Mouse (Mus musculus): ENCODE measurements around the gene Mkrn2os. TPM values are rescaled to one million over a fixed set of nuclear protein-coding genes. Genes with fewer than 3 reads are reported as not detected.

Gene Mkrn2os
- polyA plus RNA-seq, 1 experiment from 2014 or later: 27.4 TPM

DNA sequence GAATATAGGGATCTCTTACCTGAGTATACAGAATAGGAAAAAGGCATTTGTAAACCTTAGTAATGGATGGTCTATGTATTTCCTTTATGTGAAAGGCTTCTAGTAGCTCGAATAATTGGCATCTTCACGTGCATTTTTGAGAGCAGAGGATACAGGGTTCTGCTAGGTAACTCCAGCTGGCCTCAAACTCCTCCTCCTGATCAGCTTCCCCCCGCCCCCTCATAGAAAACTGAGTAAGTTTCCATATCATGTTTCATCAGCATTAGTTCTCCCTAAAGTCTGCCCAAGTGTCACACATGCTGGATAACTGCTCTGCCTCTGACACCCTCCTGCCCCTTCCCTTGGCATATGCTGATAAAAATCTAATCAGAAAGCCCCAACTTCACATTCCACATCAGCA is 11.6 kb downstream of the Mkrn2os start:
- Histone ChIP-seq H3K36me3 (ENCODE audit: control insufficient read depth, insufficient read depth, low read length) (peaks cover 16% of the 10 kb centered on the region), H3K4me2 (replicated peaks; ENCODE audit: low read depth) (no peak overlapping the region), H3K4me3 (ENCODE audit: low read depth, low read length) (no peak overlapping the region), H3K27ac (replicated peaks) (no peak overlapping the region), H3K9me3 (ENCODE audit: control insufficient read depth, low read length) (no peaks in the 10 kb centered on the region), H3K9ac (ENCODE audit: low read length) (no peak overlapping the region), H3K27me3 (ENCODE audit: control insufficient read depth, insufficient read depth, low read length) (no peaks in the 10 kb centered on the region), H3K4me1 (replicated peaks; ENCODE audit: control insufficient read depth, insufficient read depth) (no peaks in the 10 kb centered on the region)
- DNase-seq (ENCODE audit: low spot score) (no peak), ATAC-seq (ENCODE audit: low FRiP score, low TSS enrichment) (no peak)
- WGBS: 75% methylated on average over 3 of the region's 3 CpGs
- TF ChIP-seq CTCF (IDR thresholded peaks at IDR 0.05; ENCODE audit: low read depth): no peak
- TF ChIP-seq EP300 (optimal IDR thresholded peaks at IDR 0.05): no peak

DNA sequence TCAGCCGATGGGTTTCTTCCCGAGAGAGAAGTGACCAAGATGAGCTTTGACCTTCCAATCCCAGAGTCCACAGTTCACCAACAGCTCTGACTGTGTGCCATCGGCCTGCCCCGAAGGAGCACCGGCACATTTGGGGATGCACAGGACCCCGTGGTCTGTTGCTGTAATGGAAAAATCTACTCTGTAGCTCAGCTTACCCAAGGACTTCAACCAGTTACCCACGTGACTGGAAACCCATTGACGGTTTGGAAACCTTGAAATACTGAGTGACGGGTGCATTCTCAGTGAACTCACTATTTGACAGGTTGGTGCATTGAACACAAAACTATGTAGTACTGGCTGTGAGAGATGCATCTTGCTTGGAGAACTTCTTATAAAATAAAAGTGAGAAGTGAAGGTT is 14.4 kb downstream of the Mkrn2os start:
- no peak overlapping the region for H3K4me3 ChIP-seq (ENCODE audit: low read depth, low read length)
- ATAC-seq (ENCODE audit: low FRiP score, low TSS enrichment) (no peak), DNase-seq (ENCODE audit: low spot score) (no peak)
- no peaks in the 10 kb centered on the region for H3K9me3 ChIP-seq (ENCODE audit: control insufficient read depth, low read length)
- no peak overlapping the region for H3K27ac ChIP-seq (replicated peaks)
- no peaks in the 10 kb centered on the region for H3K27me3 ChIP-seq (ENCODE audit: control insufficient read depth, insufficient read depth, low read length)
- no peak for TF ChIP-seq EP300 (optimal IDR thresholded peaks at IDR 0.05)
- TF ChIP-seq CTCF (IDR thresholded peaks at IDR 0.05; ENCODE audit: low read depth): no peak
- WGBS: 94% methylated on average over 9 of the region's 9 CpGs
- H3K4me1 ChIP-seq (replicated peaks; ENCODE audit: control insufficient read depth, insufficient read depth): no peaks in the 10 kb centered on the region
- H3K4me2 ChIP-seq (replicated peaks; ENCODE audit: low read depth): no peak overlapping the region
- no peak overlapping the region for H3K9ac ChIP-seq (ENCODE audit: low read length)
- H3K36me3 ChIP-seq (ENCODE audit: control insufficient read depth, insufficient read depth, low read length): peaks cover 18% of the 10 kb centered on the region

DNA sequence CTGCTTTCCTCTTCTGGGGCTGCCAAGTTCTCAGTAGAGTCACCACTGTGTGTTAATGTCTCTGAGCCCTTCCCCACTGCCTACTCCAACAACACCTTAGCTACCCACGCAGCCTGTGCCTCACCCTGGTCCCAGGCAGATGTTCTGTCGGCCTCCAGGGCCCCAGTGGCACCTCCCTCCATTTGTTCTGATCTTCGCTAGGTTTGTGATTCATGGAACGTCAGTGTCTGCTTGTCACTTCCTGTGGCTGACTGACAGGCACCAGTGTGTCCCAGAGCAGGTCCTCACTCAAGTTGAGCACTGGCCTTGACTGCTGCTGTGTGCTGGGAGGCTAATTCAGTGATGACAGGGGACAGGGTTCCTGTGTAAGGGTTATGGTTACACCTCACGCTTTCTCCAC is 15.0 kb downstream of the Mkrn2os start:
- no peaks in the 10 kb centered on the region for H3K9me3 ChIP-seq (ENCODE audit: control insufficient read depth, low read length)
- H3K4me2 ChIP-seq (replicated peaks; ENCODE audit: low read depth): no peak overlapping the region
- 82% methylated on average over 5 of the region's 5 CpGs for WGBS
- TF ChIP-seq CTCF (IDR thresholded peaks at IDR 0.05; ENCODE audit: low read depth) (no peak), EP300 (optimal IDR thresholded peaks at IDR 0.05) (no peak)
- DNase-seq (ENCODE audit: low spot score) (no peak), ATAC-seq (ENCODE audit: low FRiP score, low TSS enrichment) (no peak)
- H3K36me3 ChIP-seq (ENCODE audit: control insufficient read depth, insufficient read depth, low read length): peaks cover 18% of the 10 kb centered on the region
- no peaks in the 10 kb centered on the region for H3K27me3 ChIP-seq (ENCODE audit: control insufficient read depth, insufficient read depth, low read length)
- no peak overlapping the region for H3K4me3 ChIP-seq (ENCODE audit: low read depth, low read length)
- no peaks in the 10 kb centered on the region for H3K4me1 ChIP-seq (replicated peaks; ENCODE audit: control insufficient read depth, insufficient read depth)
- no peak overlapping the region for H3K9ac ChIP-seq (ENCODE audit: low read length)
- H3K27ac ChIP-seq (replicated peaks): no peak overlapping the region

DNA sequence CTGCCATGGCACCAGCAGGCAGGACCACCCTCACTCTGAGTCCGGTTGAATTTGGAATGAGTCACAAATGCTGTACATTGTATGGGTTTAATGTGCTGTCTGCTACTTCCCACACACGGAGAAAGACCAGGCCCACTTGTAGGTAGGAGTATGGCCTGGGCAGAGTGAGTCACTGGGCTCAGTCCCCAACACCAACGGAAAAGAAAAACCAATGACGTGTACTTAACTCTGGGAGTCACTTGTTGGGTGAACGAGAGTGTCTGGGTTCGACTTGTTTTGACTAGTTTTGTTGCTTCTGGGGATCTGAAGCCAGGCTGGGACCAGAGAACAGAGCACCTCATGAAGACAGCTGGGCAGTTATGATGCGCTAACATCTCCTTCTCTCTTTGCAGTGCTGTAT is 18.2 kb downstream of the Mkrn2os start:
- no peak for ATAC-seq (ENCODE audit: low FRiP score, low TSS enrichment)
- no peaks in the 10 kb centered on the region for H3K4me1 ChIP-seq (replicated peaks; ENCODE audit: control insufficient read depth, insufficient read depth)
- H3K4me3 ChIP-seq (ENCODE audit: low read depth, low read length): no peak overlapping the region
- no peak overlapping the region for H3K9ac ChIP-seq (ENCODE audit: low read length)
- TF ChIP-seq CTCF (IDR thresholded peaks at IDR 0.05; ENCODE audit: low read depth) (no peak), EP300 (optimal IDR thresholded peaks at IDR 0.05) (no peak)
- H3K4me2 ChIP-seq (replicated peaks; ENCODE audit: low read depth): no peak overlapping the region
- H3K27ac ChIP-seq (replicated peaks): no peak overlapping the region
- H3K27me3 ChIP-seq (ENCODE audit: control insufficient read depth, insufficient read depth, low read length): no peaks in the 10 kb centered on the region
- no peaks in the 10 kb centered on the region for H3K9me3 ChIP-seq (ENCODE audit: control insufficient read depth, low read length)
- peaks cover 21% of the 10 kb centered on the region for H3K36me3 ChIP-seq (ENCODE audit: control insufficient read depth, insufficient read depth, low read length)
- 80% methylated on average over 7 of the region's 7 CpGs for WGBS
- DNase-seq (ENCODE audit: low spot score): no peak

DNA sequence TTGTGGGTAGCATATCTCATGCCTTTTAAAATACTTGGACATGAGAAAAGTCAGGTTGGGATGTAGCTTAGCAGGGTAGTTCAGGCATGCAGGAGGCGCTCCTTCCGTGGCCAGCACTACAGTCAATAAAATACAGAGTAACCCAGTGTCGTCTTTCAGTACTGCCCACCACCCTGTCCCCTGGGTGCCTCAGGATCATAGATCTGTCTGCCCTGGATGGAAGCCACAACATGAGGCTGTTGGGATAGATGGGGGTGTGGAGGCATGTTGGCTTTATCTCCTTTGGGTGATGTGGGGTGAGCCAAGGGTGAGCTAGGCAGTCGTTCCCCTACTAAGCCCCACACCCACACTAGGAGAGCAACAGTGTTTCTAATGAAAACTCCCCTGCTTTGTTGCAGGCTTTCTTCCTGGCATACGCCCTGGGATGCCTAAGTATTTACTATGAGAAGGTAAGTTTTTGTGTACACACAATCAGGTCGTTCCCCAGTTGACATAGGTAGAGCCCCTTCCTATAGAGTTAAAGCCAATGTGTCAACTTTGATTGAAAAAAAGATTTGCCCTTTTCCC is 26.8 kb downstream of the Mkrn2os start:
- WGBS: 73% methylated on average over 6 of the region's 6 CpGs
- Histone ChIP-seq H3K27ac (replicated peaks) (no peak overlapping the region), H3K36me3 (ENCODE audit: control insufficient read depth, insufficient read depth, low read length) (peaks cover 17% of the 10 kb centered on the region), H3K9ac (ENCODE audit: low read length) (no peak overlapping the region), H3K9me3 (ENCODE audit: control insufficient read depth, low read length) (no peaks in the 10 kb centered on the region), H3K4me2 (replicated peaks; ENCODE audit: low read depth) (no peak overlapping the region), H3K27me3 (ENCODE audit: control insufficient read depth, insufficient read depth, low read length) (no peaks in the 10 kb centered on the region), H3K4me1 (replicated peaks; ENCODE audit: control insufficient read depth, insufficient read depth) (no peaks in the 10 kb centered on the region), H3K4me3 (ENCODE audit: low read depth, low read length) (no peak overlapping the region)
- ATAC-seq (ENCODE audit: low FRiP score, low TSS enrichment) (no peak), DNase-seq (ENCODE audit: low spot score) (no peak)
- TF ChIP-seq EP300 (optimal IDR thresholded peaks at IDR 0.05): no peak
- no peak for TF ChIP-seq CTCF (IDR thresholded peaks at IDR 0.05; ENCODE audit: low read depth)

DNA sequence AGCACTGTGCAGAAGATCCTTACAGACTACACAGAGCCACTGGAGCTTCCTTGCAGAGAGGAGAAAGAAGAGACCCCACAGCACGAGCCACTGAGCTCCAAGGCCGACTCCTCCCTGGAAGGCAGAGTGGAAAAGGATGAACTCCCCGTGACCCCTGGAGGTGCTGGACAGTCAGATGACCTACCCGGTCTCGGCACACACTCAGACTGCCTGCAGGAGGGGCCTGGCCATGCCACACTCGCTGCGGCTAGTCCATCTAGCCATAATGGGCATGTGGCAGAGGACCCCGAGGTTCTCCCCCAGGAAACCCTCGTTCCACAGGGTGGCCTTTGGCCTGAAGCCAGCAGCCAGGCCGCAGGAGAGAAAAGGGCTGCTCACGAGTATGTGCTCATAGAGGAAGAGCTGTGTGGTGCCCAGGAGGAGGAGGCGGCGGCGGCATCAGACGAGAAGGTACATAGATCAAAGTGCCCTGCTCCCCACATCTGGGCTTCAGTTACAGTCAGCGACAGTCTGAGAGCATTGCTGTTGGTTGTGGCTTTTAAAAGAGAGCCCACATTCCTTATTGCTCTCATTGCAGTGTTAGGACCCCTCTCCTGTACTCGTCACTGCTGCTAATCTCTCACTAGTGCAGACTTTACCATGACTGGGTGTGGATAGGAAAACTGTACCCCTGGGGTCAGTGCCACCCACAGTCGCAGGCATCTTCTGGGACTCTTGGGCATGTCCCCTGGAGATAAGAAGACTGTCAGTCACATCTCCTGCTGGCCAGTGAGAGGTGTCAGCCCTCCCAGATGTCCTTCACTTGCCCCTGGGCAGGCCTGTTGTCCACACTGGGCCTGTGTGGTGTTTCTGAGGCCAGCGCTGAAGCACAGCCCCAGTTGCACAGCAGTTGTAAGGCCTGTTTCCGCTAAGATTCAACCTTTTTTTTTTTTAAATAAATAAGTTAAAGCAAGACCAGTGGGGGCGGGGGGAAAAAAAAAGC is 32.4 kb downstream of the Mkrn2os start:
- DNase-seq (ENCODE audit: low spot score): no peak

More for the DNA sequence above, 32.4 kb downstream of the Mkrn2os start:
- Histone ChIP-seq H3K27me3 (ENCODE audit: control insufficient read depth, insufficient read depth, low read length) (no peaks in the 10 kb centered on the region), H3K27ac (replicated peaks) (no peak overlapping the region), H3K4me2 (replicated peaks; ENCODE audit: low read depth) (no peak overlapping the region), H3K9ac (ENCODE audit: low read length) (no peak overlapping the region), H3K4me1 (replicated peaks; ENCODE audit: control insufficient read depth, insufficient read depth) (no peaks in the 10 kb centered on the region), H3K9me3 (ENCODE audit: control insufficient read depth, low read length) (no peaks in the 10 kb centered on the region), H3K4me3 (ENCODE audit: low read depth, low read length) (no peak overlapping the region), H3K36me3 (ENCODE audit: control insufficient read depth, insufficient read depth, low read length) (no peaks in the 10 kb centered on the region; the same call in 1 of the 2 replicates)
- TF ChIP-seq CTCF (IDR thresholded peaks at IDR 0.05; ENCODE audit: low read depth) (no peak), EP300 (optimal IDR thresholded peaks at IDR 0.05) (no peak)
- 56% methylated on average over 21 of the region's 21 CpGs for WGBS
- ATAC-seq (ENCODE audit: low FRiP score, low TSS enrichment): peak; percentile 40; the same call in 1 of the 2 replicates

Measured in stomach, postnatal 0 days (tissue).